Mouse (Mus musculus): ENCODE results near the gene Srcin1.

Gene Srcin1

GRCm38 (mm10) chr11:97548757-97549156, 27.2 kb downstream of the Srcin1 start:
- no peak for DNase-seq

GRCm38 (mm10) chr11:97547957-97548706, 27.9 kb downstream of the Srcin1 start:
- no peak for DNase-seq

DNA sequence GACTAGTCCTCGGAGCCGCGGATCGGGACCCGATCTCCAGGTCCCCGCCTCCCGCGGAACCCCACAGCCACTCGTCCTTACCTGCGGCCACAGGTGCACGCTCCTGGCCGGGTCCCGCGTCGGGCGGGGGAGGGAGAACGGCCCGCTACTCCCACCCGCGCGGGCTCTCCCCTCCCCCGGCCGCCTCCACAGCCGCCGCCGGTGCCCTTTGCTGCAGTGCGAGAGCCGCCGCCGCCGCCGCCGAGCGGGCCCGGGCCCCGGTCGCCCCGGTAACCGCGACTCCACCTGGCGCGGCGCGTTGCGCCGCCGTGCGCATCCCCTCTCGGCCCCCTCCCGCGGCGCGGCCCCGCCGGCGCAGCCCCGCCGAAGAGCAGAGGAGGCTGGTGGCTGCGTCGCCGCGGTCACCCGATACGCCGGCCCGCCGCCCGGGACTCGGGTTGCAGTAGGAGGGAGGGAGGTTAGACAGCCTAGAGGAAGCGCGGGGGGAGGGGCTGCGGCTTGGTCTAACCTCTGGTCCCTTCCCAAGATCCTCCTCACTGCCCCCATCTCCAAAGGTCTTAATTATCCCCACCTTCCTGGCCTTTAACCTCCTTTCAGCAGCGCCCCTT, 29.1 kb downstream of the Srcin1 start:
- DNase-seq, result peak in 1 of 2 experiments; percentile 13

- DNase-seq, result peak in 1 of 2 experiments; percentile 8
Observed at GRCm38 (mm10) chr11:97545808-97546560, 30.0 kb downstream of the Srcin1 start.

GRCm38 (mm10) chr11:97543883-97544282, 32.1 kb downstream of the Srcin1 start:
- no peak for DNase-seq

DNA sequence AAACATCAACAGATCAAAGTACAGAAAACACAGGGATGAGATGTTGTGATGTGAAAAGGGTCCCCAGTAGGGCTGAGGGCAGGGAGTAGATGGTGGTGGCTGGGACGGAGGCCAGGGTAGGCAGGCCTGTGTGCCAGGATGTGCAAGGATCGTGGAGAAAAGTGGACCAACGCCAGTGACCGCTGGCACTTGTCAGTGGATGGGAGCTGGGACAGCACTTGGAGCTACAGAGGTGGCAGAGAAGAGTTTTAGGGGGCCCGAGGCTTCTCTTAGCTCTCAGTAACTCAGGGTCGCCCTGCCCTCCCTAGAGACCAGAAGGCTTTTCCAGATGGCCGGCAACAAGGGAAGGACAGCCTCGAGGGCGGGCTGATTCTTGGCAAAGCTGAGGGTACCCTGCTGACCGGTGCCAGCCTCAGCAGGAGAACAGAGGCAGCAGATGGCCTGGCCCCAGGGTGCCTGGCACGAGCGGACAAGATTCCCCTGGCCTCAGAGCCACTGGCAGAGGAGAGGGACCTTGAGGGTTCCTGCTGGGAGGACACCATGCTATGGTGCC, 32.7 kb downstream of the Srcin1 start:
- no peak for DNase-seq

DNA sequence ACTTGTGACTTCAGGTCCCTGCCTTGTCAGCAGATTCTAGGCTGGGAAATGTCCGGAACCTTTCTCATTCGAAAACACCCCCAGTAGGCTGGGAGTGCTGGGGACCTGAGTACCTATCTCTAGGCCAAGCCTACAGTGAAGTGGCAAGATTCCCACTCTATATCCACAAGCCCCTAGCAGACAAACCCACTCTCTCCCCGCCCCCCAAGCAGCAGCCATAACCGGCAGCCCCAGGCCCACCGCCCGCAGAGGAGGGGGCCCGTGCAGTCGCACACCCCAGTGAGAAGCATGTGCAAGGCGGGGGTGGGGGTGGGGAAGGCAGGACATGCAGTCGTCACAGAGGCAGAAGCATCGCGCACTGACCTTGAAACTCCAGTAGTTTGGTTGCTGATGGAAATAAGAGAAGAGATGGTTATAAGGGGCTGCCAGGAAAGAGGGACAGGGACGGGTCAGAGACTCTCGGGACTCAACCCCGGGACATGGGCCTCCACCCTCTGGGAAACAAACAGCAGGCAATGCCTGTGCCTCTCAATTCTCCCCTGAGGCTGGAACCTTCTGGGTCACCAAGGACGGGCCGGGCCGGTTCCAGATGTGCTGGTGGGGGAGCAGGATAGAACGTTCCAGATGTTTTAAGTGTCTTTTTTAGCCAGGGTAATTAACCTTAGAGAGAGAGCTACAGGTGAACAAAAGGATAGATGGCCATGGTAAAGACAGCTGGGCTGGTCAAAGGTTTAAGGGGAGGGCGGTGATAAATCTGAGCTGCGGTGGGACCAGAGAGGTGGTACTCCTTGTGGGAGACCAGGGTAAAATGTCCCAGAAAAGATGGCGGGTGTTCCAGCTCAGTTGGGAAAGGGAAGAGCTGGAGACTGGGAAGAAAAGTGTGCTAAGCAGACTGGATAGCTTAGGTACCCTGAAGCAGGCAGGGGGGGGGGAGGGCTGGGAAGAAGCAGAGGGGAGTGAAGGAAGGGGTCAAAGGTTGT, 33.5 kb downstream of the Srcin1 start:
- no peak for DNase-seq

GRCm38 (mm10) chr11:97540604-97541003, 35.4 kb downstream of the Srcin1 start:
- DNase-seq, result no peak

- no peak for DNase-seq
Observed at GRCm38 (mm10) chr11:97540136-97540535, 35.9 kb downstream of the Srcin1 start.

GRCm38 (mm10) chr11:97539622-97540021, 36.4 kb downstream of the Srcin1 start:
- DNase-seq, result no peak

DNA sequence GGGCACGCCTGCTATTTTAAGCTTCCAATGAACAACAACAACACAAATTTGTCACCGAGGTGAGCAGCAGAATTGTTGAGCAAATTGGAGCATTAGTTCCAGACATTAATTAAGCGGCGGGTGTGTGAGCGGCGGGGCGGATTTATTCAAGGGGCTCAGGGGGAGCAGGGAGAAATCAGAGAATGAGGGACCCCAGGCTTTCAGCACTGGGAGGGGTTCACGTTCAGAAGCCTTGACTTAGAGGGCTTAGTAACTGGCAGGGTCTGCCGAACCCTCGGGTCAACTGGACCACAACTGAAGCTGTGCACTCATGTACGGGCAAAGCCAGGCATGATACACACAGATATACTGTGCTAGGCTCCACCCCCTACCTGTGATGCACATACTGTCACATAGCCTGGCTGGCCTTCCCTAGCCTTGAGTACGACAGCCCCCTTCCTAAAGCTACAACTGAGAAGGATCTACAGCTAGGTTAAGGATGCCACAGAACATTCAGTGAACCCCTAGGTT, 38.4 kb downstream of the Srcin1 start:
- no peak for DNase-seq

DNA sequence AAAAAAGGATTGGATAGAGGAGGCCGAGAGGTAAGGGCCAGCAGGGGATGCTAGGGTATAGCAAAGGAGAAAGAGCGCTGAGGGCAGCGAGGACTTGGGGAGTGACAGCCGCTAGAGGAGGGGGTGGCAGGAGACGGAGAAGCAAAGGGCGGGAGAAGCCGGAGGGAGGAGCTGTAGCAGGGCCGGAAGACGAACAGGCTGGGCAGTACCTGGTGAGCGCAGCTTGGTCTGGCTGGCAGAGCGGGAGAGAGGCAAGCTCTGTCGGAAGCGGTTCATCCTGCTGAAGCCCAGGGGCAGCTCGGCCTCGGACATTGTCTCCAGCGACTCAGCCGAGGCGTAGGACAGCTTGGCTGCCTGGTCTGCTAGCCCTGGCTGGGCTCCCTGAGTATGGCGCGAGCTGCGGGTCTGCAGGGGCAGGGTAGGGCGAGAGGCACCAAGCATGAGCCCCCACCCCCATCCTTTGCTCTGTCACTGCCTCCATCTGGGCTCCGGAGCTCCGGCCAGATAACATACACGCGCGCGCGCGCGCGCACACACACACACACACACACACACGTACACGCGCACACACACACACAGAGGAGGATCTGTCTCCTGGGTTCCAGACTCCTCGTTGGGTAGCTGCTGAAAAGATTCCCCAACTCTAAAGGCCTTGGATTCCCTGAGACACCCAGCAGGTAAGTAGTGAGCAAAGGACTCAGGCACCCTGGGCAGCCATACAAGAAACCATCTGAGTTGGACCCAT, 39.0 kb downstream of the Srcin1 start:
- no peak for DNase-seq

DNA sequence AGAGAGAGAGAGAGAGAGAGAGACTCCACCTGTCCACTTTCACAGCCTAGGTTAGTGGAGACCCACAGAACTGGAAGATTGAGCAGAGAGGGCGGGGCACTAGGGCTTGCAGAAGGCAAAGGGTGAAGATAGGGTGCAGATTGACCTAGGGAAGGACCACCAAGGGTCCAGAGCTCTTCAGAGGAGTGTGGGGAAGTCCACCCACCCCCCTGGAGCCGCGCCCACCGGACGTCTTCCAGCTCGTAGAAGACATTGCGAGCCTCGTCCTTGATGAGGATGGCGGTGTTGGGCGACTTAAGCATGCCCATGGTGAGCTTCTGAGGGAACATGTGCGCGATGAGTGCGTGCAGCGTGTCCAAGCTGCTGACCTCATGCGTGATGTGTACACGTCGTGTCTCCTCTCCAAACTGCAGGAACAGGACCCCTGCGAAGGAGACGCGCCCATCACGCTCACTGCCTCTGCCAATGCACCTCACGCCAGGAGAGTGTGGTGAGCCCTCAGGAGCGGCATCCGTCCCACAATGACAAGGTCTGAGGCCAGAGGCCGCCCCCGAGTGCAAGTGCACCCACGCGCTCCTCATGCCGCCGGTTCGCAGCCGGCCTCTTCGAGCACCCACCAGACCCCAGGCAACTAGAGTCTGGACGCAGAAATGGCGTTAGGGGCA, 39.8 kb downstream of the Srcin1 start:
- no peak for DNase-seq

DNA sequence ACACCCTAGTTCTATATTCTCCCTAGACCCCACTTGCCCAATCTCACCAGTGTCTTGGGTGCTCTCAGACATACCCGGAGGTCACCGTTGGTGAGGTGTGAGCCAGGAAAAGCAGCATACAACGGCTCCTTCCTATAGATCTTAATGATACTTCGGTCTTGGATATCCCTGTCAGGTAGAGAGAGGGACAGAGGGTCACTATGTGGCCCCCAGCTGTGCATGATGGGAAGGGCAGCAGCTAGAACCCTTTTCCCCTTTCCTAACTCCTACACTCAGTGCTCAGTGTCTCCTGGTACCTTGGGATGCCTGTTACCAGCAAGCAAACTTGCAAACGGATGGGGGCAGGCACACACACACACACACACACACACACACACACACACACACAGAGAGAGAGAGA, 40.3 kb downstream of the Srcin1 start:
- no peak for DNase-seq

DNA sequence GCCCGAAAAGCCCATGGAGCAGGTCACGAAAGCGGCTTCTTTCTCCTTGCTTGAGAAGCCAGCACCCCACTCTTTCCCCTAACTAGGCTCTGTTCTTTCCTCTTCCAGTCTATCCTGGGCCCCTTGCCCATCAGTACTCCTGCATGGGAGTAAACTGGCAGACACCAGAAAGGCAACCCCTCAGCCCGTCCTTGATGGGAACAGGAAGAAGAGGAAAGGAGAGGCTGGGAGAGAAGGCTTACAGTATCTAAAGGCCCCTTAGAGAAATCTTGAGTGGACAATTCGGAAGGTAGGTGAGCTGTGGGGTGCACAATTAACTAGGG, 40.7 kb downstream of the Srcin1 start:
- no peak for DNase-seq

GRCm38 (mm10) chr11:97534442-97535307, 41.3 kb downstream of the Srcin1 start:
- peak in 1 of 2 experiments; percentile 16 for DNase-seq

- DNase-seq, result no peak
Observed at GRCm38 (mm10) chr11:97533653-97534052, 42.3 kb downstream of the Srcin1 start.

DNA sequence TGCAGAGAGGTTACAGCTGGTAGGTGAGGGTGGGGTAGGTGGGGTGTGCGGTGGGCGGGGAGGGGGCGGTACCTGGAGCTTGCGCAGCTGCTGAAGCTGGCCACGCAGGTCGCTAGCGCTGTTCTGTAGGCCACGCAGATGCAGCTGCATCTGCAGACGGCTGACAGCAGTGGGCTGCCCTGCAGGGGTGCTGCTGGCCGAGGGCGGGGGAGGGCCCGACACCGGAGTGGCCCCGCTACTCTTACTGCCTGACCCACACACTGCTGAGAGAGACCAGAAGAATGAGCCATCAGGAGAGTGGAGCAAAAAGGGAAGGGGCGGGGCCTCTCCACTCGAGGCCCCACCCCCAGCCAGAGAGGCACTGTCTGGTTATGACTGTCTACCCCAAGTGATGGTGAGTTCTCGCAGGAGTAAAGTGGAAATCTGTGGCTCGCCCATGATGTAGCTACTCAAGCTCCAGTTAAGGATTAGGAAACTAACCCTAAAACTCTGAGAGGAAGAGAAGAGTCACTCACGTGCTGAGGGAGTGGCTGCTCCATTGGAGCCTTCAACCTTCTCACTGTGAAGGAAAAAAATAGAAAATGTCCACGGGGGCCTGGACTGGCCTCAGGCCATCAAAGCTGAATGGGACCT, 42.9 kb downstream of the Srcin1 start:
- DNase-seq, result peak; percentile 20 to 53

GRCm38 (mm10) chr11:97532354-97532753, 43.6 kb downstream of the Srcin1 start:
- no peak for DNase-seq

All from spleen, adult 18-20 months (tissue).